Mouse (Mus musculus) left cerebral cortex, adult 2 months (tissue): ENCODE data around the gene Ntmt1. TPM values are rescaled to one million over a fixed set of nuclear protein-coding genes. Genes with fewer than 3 reads are reported as not detected.

Experiments
- DNase-seq, 2 experiments: peaks; one replicate each; pipeline ENCODE4 v3.0.0; 2021 to 2022; ENCODE audit warnings: low spot score in 2 of 2, mixed read lengths in 1 of 2; ENCODE audit errors: extremely low spot score in 1 of 2
- H3K27ac ChIP-seq: fragments of 200-600 bp; 2 replicates; pipeline ENCODE4 v1.8.1; 2022
- H3K4me3 ChIP-seq: fragments of 200-600 bp; 2 replicates; pipeline ENCODE4 v1.8.1; 2022
- CTCF ChIP-seq: fragments of 200-600 bp; IDR thresholded peaks from 2 replicates; pipeline ENCODE4 v1.8.1; 2022; ENCODE audit warnings: antibody characterized with exemption, mild to moderate bottlenecking, moderate library complexity
- intact Hi-C: fragments of 180-260 bp; cut with DNase I; formaldehyde crosslinking; loops from one replicate; pipeline ENCODE4 v1.15.1; 2025
- total RNA-seq, 2 experiments: library from RNA; stranded (reverse); gene quantifications; 2 replicates each; pipeline ENCODE4 v1.2.3; 2021

The Ntmt1 gene
- total RNA-seq, 2 experiments from 2014 or later, result 35.2 to 38.8 TPM

- intact Hi-C loops, result loop anchor here (5.0 kb wide), 1 partner anchor 300 kb away; the partner anchor contains the start of gene Ier5l
- peak; percentile 70 to 75 for DNase-seq
- peak overlapping the region; percentile 94 for H3K27ac ChIP-seq
- H3K4me3 ChIP-seq, result peak overlapping the region; percentile 65
- no peak for TF ChIP-seq CTCF
These were observed 35.7 kb upstream of the Ntmt1 start for GRCm38 (mm10) chr2:30771806-30772460.

- no peak for DNase-seq
- no peak for TF ChIP-seq CTCF
- no peak overlapping the region for H3K4me3 ChIP-seq
- intact Hi-C loops, result loop anchor here (1.0 to 5.0 kb wide), 2 partner anchors 53 to 300 kb away; partner anchors contain the start of gene Ier5l
- peak overlapping the region; percentile 94 for H3K27ac ChIP-seq
These were observed 34.9 kb upstream of the Ntmt1 start for GRCm38 (mm10) chr2:30772581-30773312.

GRCm38 (mm10) chr2:30773313-30774005, 34.2 kb upstream of the Ntmt1 start:
- no peak for TF ChIP-seq CTCF
- Histone ChIP-seq H3K4me3 (no peak overlapping the region), H3K27ac (peak overlapping the region; percentile 94)
- intact Hi-C loops, result loop anchor here (1.0 to 5.0 kb wide), 2 partner anchors 54 to 301 kb away; partner anchors contain the start of gene Ier5l
- DNase-seq, result no peak

- intact Hi-C loops, result loop anchor here (5.0 kb wide), 1 partner anchor 174 kb away; no protein-coding TSS in a partner anchor
- Histone ChIP-seq H3K27ac (no peak overlapping the region), H3K4me3 (no peak overlapping the region)
- TF ChIP-seq CTCF, result peak; percentile 40
- no peak for DNase-seq
These were observed 31.7 kb upstream of the Ntmt1 start for GRCm38 (mm10) chr2:30775955-30776354.

GRCm38 (mm10) chr2:30777266-30777665, 30.4 kb upstream of the Ntmt1 start:
- no peak overlapping the region for H3K27ac ChIP-seq
- no peak overlapping the region for H3K4me3 ChIP-seq
- TF ChIP-seq CTCF, result no peak
- no peak for DNase-seq
- intact Hi-C loops, result loop anchor here (5.0 kb wide), 1 partner anchor 175 kb away; no protein-coding TSS in a partner anchor

GRCm38 (mm10) chr2:30778235-30778634, 29.4 kb upstream of the Ntmt1 start:
- DNase-seq, result no peak
- H3K27ac ChIP-seq, result no peak overlapping the region

GRCm38 (mm10) chr2:30779241-30779640, 28.4 kb upstream of the Ntmt1 start:
- H3K27ac ChIP-seq, result no peak overlapping the region
- intact Hi-C loops, result loop anchor here (5.0 kb wide), 1 partner anchor 177 kb away; no protein-coding TSS in a partner anchor
- TF ChIP-seq CTCF, result no peak

More at GRCm38 (mm10) chr2:30778235-30778634, 29.4 kb upstream of the Ntmt1 start:
- TF ChIP-seq CTCF, result no peak
- intact Hi-C loops, result loop anchor here (5.0 kb wide), 1 partner anchor 176 kb away; no protein-coding TSS in a partner anchor
- no peak overlapping the region for H3K4me3 ChIP-seq

GRCm38 (mm10) chr2:30782312-30783290, 25.0 kb upstream of the Ntmt1 start:
- intact Hi-C loops, result no loop called here
- TF ChIP-seq CTCF, result no peak
- no peak for DNase-seq
- Histone ChIP-seq H3K27ac (peak overlapping the region; percentile 70; the same call in 1 of the 2 replicates), H3K4me3 (no peak overlapping the region)

More at GRCm38 (mm10) chr2:30779241-30779640, 28.4 kb upstream of the Ntmt1 start:
- H3K4me3 ChIP-seq, result no peak overlapping the region
- DNase-seq, result no peak

- Histone ChIP-seq H3K4me3 (peak overlapping the region; percentile 23), H3K27ac (peak overlapping the region; percentile 70; the same call in 1 of the 2 replicates)
- TF ChIP-seq CTCF, result no peak
- DNase-seq, result peak; percentile 63 to 74
- intact Hi-C loops, result no loop called here
These were observed 24.3 kb upstream of the Ntmt1 start for GRCm38 (mm10) chr2:30783346-30783745.
